Mouse (Mus musculus) embryonic fibroblast, embryonic 13.5 days (primary cell): ENCODE data around the gene Clic6. TPM values are rescaled to one million over a fixed set of nuclear protein-coding genes. Genes with fewer than 3 reads are reported as not detected.

Experiments
- H3K27ac ChIP-seq: 2 replicates; pipeline ENCODE4 v1.5.1; 2012; ENCODE audit warnings: low read length, control low read depth, inconsistent platforms; ENCODE audit not compliant: insufficient read depth
- H3K4me1 ChIP-seq: 2 replicates; pipeline ENCODE4 v1.6.1; 2011; ENCODE audit warnings: low read length; ENCODE audit not compliant: control insufficient read depth, insufficient read depth
- H3K4me3 ChIP-seq: 2 replicates; pipeline ENCODE4 v1.5.1; 2011; ENCODE audit warnings: mild to moderate bottlenecking, control low read depth, low read length; ENCODE audit not compliant: insufficient read depth
- CTCF ChIP-seq: IDR thresholded peaks from 2 replicates; pipeline ENCODE4 v1.5.1; 2011; ENCODE audit warnings: mild to moderate bottlenecking, control low read depth, low read length, moderate library complexity, borderline replicate concordance; ENCODE audit not compliant: insufficient read depth
- POLR2A ChIP-seq: IDR thresholded peaks from 2 replicates; pipeline ENCODE4 v1.6.1; 2011; ENCODE audit warnings: low read depth, mild to moderate bottlenecking, control low read depth, low read length, moderate library complexity
- polyA plus RNA-seq: library from polyadenylated mRNA; stranded (reverse); fragments of >200 nt; gene quantifications from 2 replicates; pipeline ENCODE4 v1.2.4, GENCODE M21; 2011; ENCODE audit warnings: low read depth; ENCODE audit not compliant: missing spikeins, insufficient read length

Gene Clic6
- not detected in 2 replicates for polyA plus RNA-seq

GRCm38 (mm10) chr16:92485436-92485835, at the start of gene Clic6:
Gene Clic6 (plus strand): TSS chr16:92485736.
- Histone ChIP-seq H3K4me1 (no peaks in the 10 kb centered on the region), H3K4me3 (no peak within 1 kb of the TSS), H3K27ac (no peak within 1 kb of the TSS)
- TF ChIP-seq CTCF: no peak
- TF ChIP-seq POLR2A: no peak

- Histone ChIP-seq H3K4me3 (no peak overlapping the region), H3K4me1 (0 out of 2 replicates have a peak, but pooled peaks cover 5% of the 10 kb centered on the region), H3K27ac (0 out of 2 replicates have a peak overlapping the region, but pooled peaks have one; percentile 6)
- TF ChIP-seq CTCF: no peak
- TF ChIP-seq POLR2A: no peak
Measured at GRCm38 (mm10) chr16:92439775-92440174, 45.8 kb upstream of the Clic6 start.

- Histone ChIP-seq H3K4me3 (no peak overlapping the region), H3K27ac (0 out of 2 replicates have a peak overlapping the region, but pooled peaks have one; percentile 6), H3K4me1 (0 out of 2 replicates have a peak, but pooled peaks cover 5% of the 10 kb centered on the region)
- TF ChIP-seq CTCF (no peak), POLR2A (no peak)
Measured at GRCm38 (mm10) chr16:92440229-92440628, 45.3 kb upstream of the Clic6 start.

GRCm38 (mm10) chr16:92441203-92441602, 44.3 kb upstream of the Clic6 start:
- TF ChIP-seq CTCF (no peak), POLR2A (no peak)

GRCm38 (mm10) chr16:92442150-92442549, 43.4 kb upstream of the Clic6 start:
- H3K4me1 ChIP-seq: 0 out of 2 replicates have a peak, but pooled peaks cover 5% of the 10 kb centered on the region
- no peak overlapping the region for H3K27ac ChIP-seq
- TF ChIP-seq CTCF: no peak
- TF ChIP-seq POLR2A: no peak
- no peak overlapping the region for H3K4me3 ChIP-seq

More at GRCm38 (mm10) chr16:92441203-92441602, 44.3 kb upstream of the Clic6 start:
- H3K4me3 ChIP-seq: no peak overlapping the region
- H3K4me1 ChIP-seq: 0 out of 2 replicates have a peak, but pooled peaks cover 5% of the 10 kb centered on the region
- no peak overlapping the region for H3K27ac ChIP-seq

GRCm38 (mm10) chr16:92442946-92443345, 42.6 kb upstream of the Clic6 start:
- Histone ChIP-seq H3K27ac (no peak overlapping the region), H3K4me3 (no peak overlapping the region), H3K4me1 (0 out of 2 replicates have a peak, but pooled peaks cover 5% of the 10 kb centered on the region)
- no peak for TF ChIP-seq CTCF
- TF ChIP-seq POLR2A: no peak

GRCm38 (mm10) chr16:92443644-92444113, 41.9 kb upstream of the Clic6 start:
- H3K4me1 ChIP-seq: 0 out of 2 replicates have a peak, but pooled peaks cover 5% of the 10 kb centered on the region
- H3K27ac ChIP-seq: no peak overlapping the region; the same call in 1 of the 2 replicates
- no peak overlapping the region for H3K4me3 ChIP-seq
- TF ChIP-seq POLR2A (no peak), CTCF (no peak)

- Histone ChIP-seq H3K4me1 (0 out of 2 replicates have a peak, but pooled peaks cover 2% of the 10 kb centered on the region), H3K4me3 (no peak overlapping the region), H3K27ac (no peak overlapping the region)
- peak; percentile 48; the same call in 1 of the 2 replicates for TF ChIP-seq CTCF
- no peak for TF ChIP-seq POLR2A
Measured at GRCm38 (mm10) chr16:92445377-92445776, 40.2 kb upstream of the Clic6 start.

- TF ChIP-seq POLR2A (no peak), CTCF (no peak)
- H3K27ac ChIP-seq: no peak overlapping the region
- no peak overlapping the region for H3K4me3 ChIP-seq
- no peaks in the 10 kb centered on the region for H3K4me1 ChIP-seq
Measured at GRCm38 (mm10) chr16:92449080-92449479, 36.5 kb upstream of the Clic6 start.

GRCm38 (mm10) chr16:92450331-92450730, 35.2 kb upstream of the Clic6 start:
- Histone ChIP-seq H3K4me1 (no peaks in the 10 kb centered on the region), H3K4me3 (no peak overlapping the region), H3K27ac (no peak overlapping the region)
- TF ChIP-seq CTCF: no peak
- TF ChIP-seq POLR2A: no peak
